Mouse (Mus musculus) heart, embryonic 13.5 days (tissue): Measurements from ENCODE around the gene Tcl1b5. TPM values are rescaled to one million over a fixed set of nuclear protein-coding genes. Genes with fewer than 3 reads are reported as not detected.
"Not testable (repeated sequence)": the region's sequence is repeated elsewhere in the genome, so short reads cannot be mapped to it uniquely, and the experiment has no call there.

Source experiments
- ATAC-seq: fragments of 200-750 bp; cut with Nextera tagmentation; 2 replicates; pipeline ENCODE4 v1.8.0; 2017; ENCODE audit warnings: moderate TSS enrichment; ENCODE audit not compliant: insufficient number of reproducible peaks, low FRiP score, low TSS enrichment; ENCODE audit errors: extremely low read depth
- H3K27ac ChIP-seq: fragments of 300-500 bp; sonication (generic); replicated peaks from 2 replicates; pipeline ENCODE4 v1.5.1; 2015; ENCODE audit warnings: moderate library complexity, mild to moderate bottlenecking, inconsistent platforms
- H3K27me3 ChIP-seq: fragments of 300-500 bp; sonication (generic); replicated peaks from 2 replicates; pipeline ENCODE4 v1.6.1; 2015; ENCODE audit warnings: mild to moderate bottlenecking, inconsistent platforms
- H3K36me3 ChIP-seq: fragments of 300-500 bp; sonication (generic); 2 replicates; pipeline ENCODE4 v1.6.1; 2015; ENCODE audit warnings: mild to moderate bottlenecking, inconsistent platforms
- H3K4me1 ChIP-seq: fragments of 300-500 bp; sonication (generic); 2 replicates; pipeline ENCODE4 v1.6.1; 2015; ENCODE audit warnings: inconsistent platforms
- H3K4me2 ChIP-seq: fragments of 300-500 bp; sonication (generic); 2 replicates; pipeline ENCODE4 v1.6.1; 2015; ENCODE audit warnings: inconsistent platforms, mild to moderate bottlenecking, moderate library complexity
- H3K4me3 ChIP-seq: fragments of 300-500 bp; sonication (generic); 2 replicates; pipeline ENCODE4 v1.5.1; 2015; ENCODE audit warnings: moderate library complexity, mild to moderate bottlenecking, inconsistent platforms
- H3K9ac ChIP-seq: fragments of 300-500 bp; sonication (generic); 2 replicates; pipeline ENCODE4 v1.6.1; 2015; ENCODE audit warnings: inconsistent platforms, mild to moderate bottlenecking, moderate library complexity
- H3K9me3 ChIP-seq: fragments of 300-500 bp; sonication (generic); 2 replicates; pipeline ENCODE4 v1.6.1; 2016; ENCODE audit warnings: inconsistent platforms
- WGBS: fragments of 180-500 bp; shearing (Covaris S2); methylation state at CpG from one replicate; pipeline ENCODE4 v1.1.7; 2015; ENCODE audit warnings: mixed read lengths; 5-methylcytosine and 5-hydroxymethylcytosine counted together
- polyA plus RNA-seq: library from polyadenylated mRNA; unstranded; fragments of >200 nt; fragmentation: Nextera tagmentation; extraction: Ambion mirVana; gene quantifications from 2 replicates; pipeline ENCODE4 v1.2.1, GENCODE M21; 2015

Gene Tcl1b5
- polyA plus RNA-seq: not detected in 2 replicates

- H3K36me3 ChIP-seq, H3K27me3 ChIP-seq, H3K4me1 ChIP-seq, H3K9ac ChIP-seq, H3K4me3 ChIP-seq, H3K27ac ChIP-seq, ATAC-seq, H3K9me3 ChIP-seq, H3K4me2 ChIP-seq: not testable (repeated sequence)
- WGBS: 59% methylated on average over 3 of the region's 3 CpGs
These were observed at the start of gene Tcl1b5 for GRCm38 (mm10) chr12:105176044-105176443. TSS of gene Tcl1b5 (plus strand) at chr12:105176344.

GRCm38 (mm10) chr12:105126516-105126915 is 49.6 kb upstream of the Tcl1b5 start:
- no peak overlapping the region for H3K4me3 ChIP-seq
- WGBS: 60% methylated on average over 4 of the region's 4 CpGs
- H3K9ac ChIP-seq: no peak overlapping the region
- H3K36me3 ChIP-seq: no peaks in the 10 kb centered on the region
- 0 out of 2 replicates have a peak, but pooled peaks cover 4% of the 10 kb centered on the region for H3K9me3 ChIP-seq
- H3K4me1 ChIP-seq: no peaks in the 10 kb centered on the region
- no peak overlapping the region for H3K27ac ChIP-seq
- no peaks in the 10 kb centered on the region for H3K27me3 ChIP-seq
- ATAC-seq: no peak
- no peak overlapping the region for H3K4me2 ChIP-seq

DNA sequence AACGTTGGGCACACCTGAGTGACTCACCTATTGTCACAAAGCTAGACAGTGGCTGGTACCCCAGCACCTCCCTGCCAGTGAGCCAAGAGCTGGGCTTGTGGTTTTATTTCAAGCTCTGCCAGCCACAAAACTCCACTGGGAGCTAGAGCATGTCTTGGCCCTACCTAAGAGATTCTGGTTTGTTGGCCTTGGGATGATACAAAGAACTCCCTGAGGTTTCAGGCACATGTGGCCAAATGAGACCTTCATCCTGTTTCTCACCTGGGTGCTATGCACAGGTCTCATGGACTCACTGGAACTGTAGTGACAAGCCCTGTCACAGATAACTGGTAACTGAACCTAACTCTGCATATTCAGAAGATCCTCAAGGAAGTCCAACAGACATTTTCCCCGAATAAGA is 48.5 kb upstream of the Tcl1b5 start:
- Histone ChIP-seq H3K36me3 (no peaks in the 10 kb centered on the region), H3K27me3 (no peaks in the 10 kb centered on the region), H3K9me3 (0 out of 2 replicates have a peak, but pooled peaks cover 4% of the 10 kb centered on the region), H3K4me1 (no peaks in the 10 kb centered on the region), H3K27ac (no peak overlapping the region), H3K9ac (no peak overlapping the region), H3K4me3 (no peak overlapping the region), H3K4me2 (no peak overlapping the region)
- ATAC-seq: no peak
- WGBS: 75% methylated on average over 2 of the region's 2 CpGs

GRCm38 (mm10) chr12:105129494-105130205 is 46.5 kb upstream of the Tcl1b5 start:
- H3K27me3 ChIP-seq, ATAC-seq, H3K9ac ChIP-seq, H3K4me2 ChIP-seq, H3K9me3 ChIP-seq, H3K36me3 ChIP-seq, H3K27ac ChIP-seq, H3K4me1 ChIP-seq, H3K4me3 ChIP-seq: not testable (repeated sequence)
- WGBS: 51% methylated on average over 3 of the region's 3 CpGs

- not testable (repeated sequence) for H3K27ac ChIP-seq, ATAC-seq, H3K9ac ChIP-seq, H3K4me2 ChIP-seq, H3K4me3 ChIP-seq, H3K9me3 ChIP-seq, H3K36me3 ChIP-seq, H3K4me1 ChIP-seq, H3K27me3 ChIP-seq
- WGBS: 46% methylated on average over 2 of the region's 2 CpGs
These were observed 42.0 kb upstream of the Tcl1b5 start for GRCm38 (mm10) chr12:105134167-105134566.

GRCm38 (mm10) chr12:105134826-105135225 is 41.3 kb upstream of the Tcl1b5 start:
- not testable (repeated sequence) for H3K27ac ChIP-seq, H3K27me3 ChIP-seq, H3K9ac ChIP-seq, H3K9me3 ChIP-seq, ATAC-seq, H3K4me3 ChIP-seq, H3K4me1 ChIP-seq, H3K4me2 ChIP-seq, H3K36me3 ChIP-seq
- 65% methylated on average over 4 of the region's 4 CpGs for WGBS

DNA sequence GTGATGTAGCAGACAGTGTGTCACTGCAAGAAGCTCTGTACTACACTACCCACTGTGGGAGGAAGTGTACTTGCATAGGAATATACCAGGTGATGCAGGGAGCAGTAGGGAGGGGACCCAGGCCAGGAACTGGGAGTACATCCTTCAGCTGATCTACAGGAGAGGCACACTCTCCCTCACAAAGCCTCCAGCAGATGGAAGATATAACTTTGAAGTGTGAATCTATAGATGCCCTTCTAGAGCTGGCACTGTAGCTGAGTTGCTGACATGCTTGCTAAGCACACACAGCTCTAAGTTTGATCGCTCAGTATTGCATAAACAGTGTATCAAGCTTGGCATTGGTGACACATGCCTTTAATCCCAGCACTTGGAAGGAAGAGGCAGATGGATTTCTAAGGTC is 38.4 kb upstream of the Tcl1b5 start:
- not testable (repeated sequence) for H3K9ac ChIP-seq, H3K4me2 ChIP-seq, H3K4me1 ChIP-seq, H3K27ac ChIP-seq, H3K4me3 ChIP-seq, H3K27me3 ChIP-seq, H3K9me3 ChIP-seq, ATAC-seq, H3K36me3 ChIP-seq
- 74% methylated on average over 1 of the region's 1 CpGs for WGBS

GRCm38 (mm10) chr12:105143096-105143495 is 33.0 kb upstream of the Tcl1b5 start:
- no peak for ATAC-seq
- WGBS: 75% methylated on average over 3 of the region's 3 CpGs
- no peaks in the 10 kb centered on the region for H3K27me3 ChIP-seq

DNA sequence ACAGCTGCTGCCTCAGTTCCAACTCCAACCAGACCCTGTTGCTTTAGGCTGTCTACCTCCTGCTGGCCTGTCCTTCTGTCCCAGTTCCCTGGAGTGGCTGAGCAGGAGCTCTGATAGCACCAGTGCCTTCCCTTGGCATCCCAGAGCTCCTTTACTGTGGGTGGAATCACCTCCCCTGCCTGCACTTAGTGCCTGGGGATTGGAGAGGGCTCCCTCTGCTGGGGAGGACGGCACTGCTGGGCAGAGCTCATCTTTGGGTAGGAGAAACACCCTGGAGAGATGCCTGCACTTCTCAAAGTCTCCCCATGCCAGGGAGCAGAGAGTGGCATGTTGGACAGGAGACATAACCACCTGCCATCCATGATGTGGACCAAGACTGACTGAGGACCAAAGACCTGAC is 31.2 kb upstream of the Tcl1b5 start:
- not testable (repeated sequence) for H3K9ac ChIP-seq, H3K4me1 ChIP-seq, ATAC-seq, H3K27me3 ChIP-seq, H3K4me3 ChIP-seq, H3K36me3 ChIP-seq, H3K27ac ChIP-seq, H3K4me2 ChIP-seq, H3K9me3 ChIP-seq
- 25% methylated on average over 1 of the region's 1 CpGs for WGBS

More at GRCm38 (mm10) chr12:105143096-105143495, 33.0 kb upstream of the Tcl1b5 start:
- no peaks in the 10 kb centered on the region for H3K4me1 ChIP-seq
- H3K9ac ChIP-seq: no peak overlapping the region
- no peaks in the 10 kb centered on the region for H3K36me3 ChIP-seq
- no peak overlapping the region for H3K4me3 ChIP-seq
- no peak overlapping the region for H3K27ac ChIP-seq
- no peak overlapping the region for H3K4me2 ChIP-seq
- H3K9me3 ChIP-seq: peaks cover 4% of the 10 kb centered on the region; the same call in 1 of the 2 replicates

DNA sequence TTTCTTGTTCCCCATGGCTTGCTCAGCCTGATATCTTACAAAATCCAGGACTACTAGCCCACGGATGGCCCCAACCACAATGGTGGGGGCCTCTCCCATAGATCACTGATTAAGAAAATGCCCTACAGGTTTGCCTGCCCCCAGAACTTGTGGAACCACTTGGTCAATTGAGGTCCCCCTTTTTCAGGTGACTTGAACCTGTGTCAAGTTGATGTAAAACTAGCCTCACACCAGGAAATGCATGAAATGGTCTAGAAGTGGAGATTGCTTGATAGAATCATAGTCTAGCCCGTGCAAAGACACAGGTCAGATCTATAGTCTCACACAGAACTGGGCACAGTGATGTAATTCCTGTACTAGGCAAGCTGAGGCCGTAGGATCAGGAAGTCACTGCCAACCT is 30.4 kb upstream of the Tcl1b5 start, which contains the start of gene Tcl1b2:
Gene Tcl1b2 (plus strand): TSS at position 301 of the 400 bp plus-strand sequence.
- Histone ChIP-seq H3K4me3 (no peak within 1 kb of the TSS), H3K27ac (no peak within 1 kb of the TSS), H3K9me3 (peaks cover 2% of the 10 kb centered on the region; the same call in 1 of the 2 replicates), H3K27me3 (no peaks in the 10 kb centered on the region), H3K9ac (no peak within 1 kb of the TSS), H3K4me1 (no peaks in the 10 kb centered on the region), H3K4me2 (no peak within 1 kb of the TSS), H3K36me3 (no peaks in the 10 kb centered on the region)
- ATAC-seq: no peak
- WGBS: 65% methylated on average over 3 of the region's 3 CpGs

DNA sequence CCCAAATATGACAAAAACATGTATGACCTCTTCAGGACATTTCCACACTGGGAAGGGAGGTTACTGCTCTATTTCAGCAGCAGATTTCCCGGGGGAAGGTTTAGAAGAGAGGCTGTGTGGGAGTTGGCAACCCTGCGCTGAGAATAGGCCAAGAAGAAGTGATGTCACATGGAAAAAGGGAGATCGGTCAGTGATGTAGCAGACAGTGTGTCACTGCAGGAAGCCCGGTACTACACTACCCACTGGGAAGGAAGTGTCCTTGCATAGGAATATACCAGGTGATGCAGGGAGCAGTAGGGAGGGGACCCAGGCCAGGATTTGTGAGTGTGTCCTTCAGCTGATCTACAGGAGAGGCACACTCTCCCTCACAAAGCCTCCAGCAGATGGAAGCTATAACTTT is 20.9 kb upstream of the Tcl1b5 start:
- not testable (repeated sequence) for H3K4me1 ChIP-seq, H3K9ac ChIP-seq, H3K36me3 ChIP-seq, H3K4me2 ChIP-seq, H3K27me3 ChIP-seq, ATAC-seq, H3K9me3 ChIP-seq, H3K27ac ChIP-seq, H3K4me3 ChIP-seq
- WGBS: 59% methylated on average over 4 of the region's 4 CpGs

DNA sequence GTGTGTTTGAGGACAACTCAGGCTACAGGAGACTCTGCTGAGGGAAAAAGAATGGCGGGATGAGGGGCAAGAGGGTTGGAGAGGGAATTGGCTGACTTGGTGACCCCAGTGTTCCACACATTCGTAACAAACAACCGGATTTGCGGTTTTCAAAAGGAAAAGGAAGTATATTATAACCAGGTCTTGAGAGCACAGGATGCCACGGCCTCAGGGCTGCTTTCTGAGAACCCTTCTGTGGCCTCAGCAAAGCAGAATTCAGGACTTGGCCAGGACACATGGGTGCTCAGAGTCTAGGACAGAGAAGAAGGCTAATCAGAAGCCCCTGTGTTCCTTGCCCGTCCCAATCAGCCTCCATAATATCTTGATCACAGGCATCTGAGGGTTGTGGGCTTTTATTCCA is 17.3 kb upstream of the Tcl1b5 start:
- H3K27ac ChIP-seq: no peak overlapping the region
- H3K27me3 ChIP-seq: no peaks in the 10 kb centered on the region
- no peak for ATAC-seq
- no peaks in the 10 kb centered on the region for H3K4me1 ChIP-seq
- H3K9ac ChIP-seq: no peak overlapping the region
- no peak overlapping the region for H3K4me2 ChIP-seq
- H3K9me3 ChIP-seq: no peaks in the 10 kb centered on the region
- WGBS: 69% methylated on average over 6 of the region's 6 CpGs
- no peaks in the 10 kb centered on the region for H3K36me3 ChIP-seq
- H3K4me3 ChIP-seq: no peak overlapping the region
